Mouse (Mus musculus) liver, adult 2 months (tissue): ENCODE data around the gene Parg.

ENCODE experiments used
- CTCF ChIP-seq: fragments of 200-500 bp; IDR thresholded peaks from 2 replicates; pipeline ENCODE4 v1.5.1; 2011; ENCODE audit warnings: low read depth, low read length, control low read depth
- POLR2A ChIP-seq: fragments of 200-500 bp; IDR thresholded peaks from 2 replicates; pipeline ENCODE4 v1.6.1; 2011; ENCODE audit warnings: low read length, control low read depth; ENCODE audit not compliant: insufficient read depth; ENCODE audit errors: extremely low read depth

GRCm38 (mm10) chr14:32260830-32261229 is 59.1 kb downstream of the Parg start:
- TF ChIP-seq CTCF: no peak
- TF ChIP-seq POLR2A: no peak
